Mouse (Mus musculus) adrenal gland, postnatal 4 days (tissue): Measurements from ENCODE around the gene Olfr1402. TPM values are rescaled to one million over a fixed set of nuclear protein-coding genes. Genes with fewer than 3 reads are reported as not detected.

ENCODE experiments used
- DNase-seq, 2 experiments: peaks; one replicate each; pipeline ENCODE4 v3.0.0; 2021 to 2022; ENCODE audit warnings: low spot score in 2 of 2, mixed read lengths in 2 of 2
- long read RNA-seq, 2 experiments: library from polyadenylated mRNA; stranded (forward); transcript quantifications; one replicate each; pipeline ENCODE4 v2.0.0; 2021
- total RNA-seq, 2 experiments: library from RNA; stranded (reverse); gene quantifications; 2 replicates each; pipeline ENCODE4 v1.2.3; 2021

Gene Olfr1402
- total RNA-seq = not detected
- long read RNA-seq, experiment 1 = 0 reads
- long read RNA-seq, experiment 2 = 0 reads

DNA sequence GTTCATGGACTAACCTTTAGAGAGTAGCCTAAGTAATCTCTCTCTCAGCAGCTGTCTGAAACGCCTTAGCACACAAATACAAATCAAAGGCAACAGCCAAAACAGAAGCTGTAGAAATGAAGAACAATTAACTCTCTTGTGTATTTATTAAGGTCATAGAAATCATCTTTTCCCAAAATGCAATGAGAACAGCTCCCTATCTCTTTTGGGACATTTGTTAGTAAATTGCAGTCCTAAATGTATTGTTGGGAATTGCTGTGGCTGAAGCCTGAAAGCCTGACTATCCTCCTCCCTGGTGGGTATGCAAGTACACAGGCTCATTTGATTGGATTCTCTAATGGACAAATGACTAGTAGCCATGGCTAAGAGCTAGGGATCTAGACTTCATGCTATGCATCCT, at the start of gene Olfr1402:
Gene Olfr1402 (minus strand): TSS at position 101 of the 400 bp plus-strand sequence.
- DNase-seq = no peak

DNA sequence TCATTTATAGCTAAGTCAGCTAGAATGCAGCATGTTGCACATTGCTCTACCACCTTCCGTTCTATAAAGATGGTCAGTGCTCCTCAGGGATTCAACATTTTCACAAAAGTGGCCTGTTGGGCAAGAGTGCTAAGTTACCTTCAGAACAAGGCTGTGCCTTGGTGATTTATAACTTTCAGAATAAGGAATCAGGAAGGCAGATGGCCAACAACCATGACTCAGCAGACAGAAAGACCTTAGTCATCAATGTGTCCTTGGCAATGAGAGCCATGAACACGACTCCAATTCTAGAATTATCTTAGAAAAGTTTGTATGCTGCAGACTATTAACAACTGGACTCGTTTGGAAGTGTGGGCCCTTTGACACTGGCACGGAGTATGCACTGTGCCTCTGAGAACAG, 33.5 kb upstream of the Olfr1402 start:
- peak in 1 of 2 experiments; percentile 27 for DNase-seq

DNA sequence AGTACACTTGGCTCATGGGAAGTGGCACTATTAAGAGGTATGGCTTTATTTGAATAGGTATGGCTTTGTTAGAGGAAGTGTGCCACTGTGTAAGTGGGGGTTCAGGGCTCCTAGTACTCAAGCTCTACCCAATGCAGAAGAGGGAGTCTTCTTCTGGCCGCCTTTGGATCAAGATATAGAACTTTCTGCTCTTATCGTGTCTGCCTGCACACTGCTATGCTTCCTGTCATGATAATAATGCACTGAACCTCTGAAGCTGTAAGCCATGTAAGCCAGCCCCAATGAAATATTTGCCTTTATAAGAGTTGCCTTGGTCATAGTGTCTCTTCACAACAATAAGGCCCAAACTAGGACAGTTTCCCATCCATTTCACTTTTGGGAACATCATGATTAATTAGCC, 16.8 kb upstream of the Olfr1402 start:
- no peak for DNase-seq

DNA sequence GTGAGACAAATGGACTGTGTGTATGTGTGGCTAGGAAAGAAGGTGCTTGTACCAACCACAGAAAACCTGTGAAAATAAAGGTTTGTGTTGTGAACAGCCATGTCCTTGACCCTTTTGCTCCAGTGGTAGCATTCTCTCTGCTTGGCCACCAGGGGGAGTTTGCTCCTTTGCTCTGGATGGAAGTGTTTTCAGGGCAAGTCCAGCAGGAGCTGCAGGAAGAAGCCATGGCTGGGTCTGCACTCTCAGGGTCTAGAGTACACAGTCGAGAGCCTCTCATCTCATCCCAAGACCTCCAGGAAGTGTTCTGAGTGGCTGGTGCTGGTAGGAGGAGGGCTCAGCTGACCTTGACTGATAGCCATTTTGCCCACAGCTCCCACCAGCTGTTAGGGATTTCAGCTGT, 27.5 kb downstream of the Olfr1402 start:
- no peak for DNase-seq

DNA sequence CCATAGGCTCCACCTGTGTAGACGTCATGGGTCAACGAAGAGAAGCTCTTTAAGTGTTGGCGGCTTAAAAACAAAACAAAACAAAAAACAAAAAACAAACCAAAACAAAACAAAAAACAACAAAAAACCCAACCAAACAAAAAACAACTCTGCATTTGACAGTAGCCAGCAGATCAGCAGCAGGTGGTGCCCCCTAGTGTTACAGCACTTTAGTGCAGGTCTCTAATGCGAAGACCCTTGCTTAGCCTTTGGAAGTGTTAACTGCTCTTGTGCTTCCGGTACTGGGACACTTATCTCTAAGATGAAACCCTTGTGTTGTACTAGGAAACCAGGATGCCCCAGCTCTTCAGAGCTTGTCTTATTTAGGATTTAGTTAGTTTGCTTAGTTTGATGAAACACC, 28.7 kb downstream of the Olfr1402 start:
- no peak for DNase-seq

DNA sequence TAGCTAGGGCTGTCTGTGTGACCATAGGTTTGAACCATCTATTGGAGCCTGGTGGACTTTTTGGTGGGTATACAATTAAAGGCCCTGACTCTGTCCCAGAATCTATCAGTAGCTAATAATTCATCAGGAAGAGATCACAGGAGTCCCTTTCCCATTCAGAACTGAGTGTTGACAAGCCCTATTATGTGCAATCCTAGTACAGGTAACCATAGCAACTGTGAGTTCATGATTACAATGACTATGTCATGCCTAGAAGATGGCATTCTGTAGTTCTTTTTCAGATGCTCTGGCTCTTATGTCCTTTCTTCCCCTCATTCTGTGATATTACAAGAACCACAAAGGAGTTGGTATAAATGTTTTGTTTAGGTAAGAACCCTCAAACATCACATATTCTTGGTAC, 51.4 kb downstream of the Olfr1402 start:
- DNase-seq = no peak

DNA sequence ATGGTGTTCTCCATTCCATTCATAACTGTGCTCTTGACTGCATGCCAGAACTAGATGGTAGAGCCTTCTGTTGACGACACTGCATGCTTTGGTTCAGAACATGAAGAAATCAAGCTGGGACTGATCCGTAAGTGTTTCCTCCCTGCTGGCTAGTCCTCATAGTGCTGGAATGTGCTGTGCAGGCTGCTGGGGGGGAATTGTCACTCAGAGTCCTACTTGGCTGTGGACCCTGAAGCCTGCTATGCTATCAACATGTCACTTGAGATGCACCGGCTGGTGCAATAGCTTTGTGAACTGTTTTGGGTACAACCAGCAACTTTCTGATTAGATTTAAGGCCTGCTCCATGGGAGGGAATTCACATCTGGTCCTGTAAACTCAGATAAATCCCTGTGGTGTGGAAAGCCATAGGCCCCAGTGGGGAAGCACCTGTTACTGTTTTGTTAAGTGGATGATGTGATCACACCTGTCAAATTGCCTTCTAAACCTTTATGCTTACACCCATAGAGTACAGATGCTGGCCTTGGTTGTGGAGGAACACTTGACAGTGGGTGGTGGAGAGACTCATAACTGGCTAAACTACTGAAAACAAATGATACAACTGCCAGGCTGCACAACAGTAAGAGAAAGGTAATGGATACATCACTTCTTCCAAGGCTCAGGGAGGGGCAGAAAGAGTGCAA, 58.3 kb downstream of the Olfr1402 start:
- DNase-seq = no peak

DNA sequence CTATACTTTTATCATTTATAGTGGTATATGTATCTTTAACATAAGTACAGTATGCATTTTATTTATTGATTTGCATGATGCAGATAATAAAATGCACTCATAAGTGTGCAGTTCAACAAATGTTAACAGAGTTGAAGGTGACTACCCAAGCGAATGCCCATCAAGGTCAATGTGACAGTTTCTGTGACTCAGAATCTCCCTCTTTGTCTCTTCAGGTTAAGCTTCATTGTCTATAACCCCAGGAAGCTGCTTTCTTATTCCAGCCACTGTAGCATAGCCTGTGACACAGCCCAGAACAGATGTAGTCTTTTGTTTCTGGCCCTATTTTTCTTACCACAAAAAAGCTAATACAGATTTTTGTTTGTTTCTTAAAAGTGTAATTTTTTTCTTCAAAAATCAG, 63.4 kb downstream of the Olfr1402 start:
- DNase-seq = no peak

Other genes with a start within 250 kb of the Olfr1402 start
- gene Bcl9, start 124.1 kb downstream of the Olfr1402 start, total RNA-seq = 10 to 100 TPM; 38.0 to 46.6 TPM
- gene Chd1l, start 188.2 kb upstream of the Olfr1402 start, total RNA-seq = 10 to 100 TPM; 17.8 to 18.7 TPM
- 10 to 100 TPM in 1 of 2 experiments, 1 to 10 TPM in 1; 7.1 to 14.2 TPM for gene Fmo5, start 206.8 kb upstream of the Olfr1402 start, total RNA-seq
- gene Prkab2, start 236.2 kb upstream of the Olfr1402 start, total RNA-seq = 1 to 10 TPM; 9.4 to 9.8 TPM